Mouse (Mus musculus) liver, adult 2 months (tissue): ENCODE results near the gene Hormad2. TPM values are rescaled to one million over a fixed set of nuclear protein-coding genes. Genes with fewer than 3 reads are reported as not detected.

Experiments
- DNase-seq: peaks from one replicate; pipeline ENCODE4 v3.0.0-alpha.2; 2011; ENCODE audit warnings: low read depth, low spot score; ENCODE audit errors: extremely low read depth
- H3K27ac ChIP-seq: fragments of 200-500 bp; replicated peaks from 2 replicates; pipeline ENCODE4 v1.5.1; 2012; ENCODE audit warnings: low read depth, mild to moderate bottlenecking, control low read depth, inconsistent platforms, low read length; ENCODE audit not compliant: insufficient read depth
- H3K27me3 ChIP-seq: fragments of 200-500 bp; 2 replicates; pipeline ENCODE4 v1.6.1; 2012; ENCODE audit warnings: mild to moderate bottlenecking, moderate library complexity, low read length, inconsistent platforms; ENCODE audit not compliant: control insufficient read depth, insufficient read depth
- H3K36me3 ChIP-seq: fragments of 200-500 bp; 2 replicates; pipeline ENCODE4 v1.6.1; 2012; ENCODE audit warnings: low read length, inconsistent platforms; ENCODE audit not compliant: control insufficient read depth, insufficient read depth
- H3K4me1 ChIP-seq: fragments of 200-500 bp; 2 replicates; pipeline ENCODE4 v1.6.1; 2011; ENCODE audit warnings: low read length; ENCODE audit not compliant: control insufficient read depth, insufficient read depth
- H3K4me3 ChIP-seq: fragments of 200-500 bp; 2 replicates; pipeline ENCODE4 v1.5.1; 2011; ENCODE audit warnings: low read depth, mild to moderate bottlenecking, control low read depth, low read length, moderate library complexity; ENCODE audit not compliant: insufficient read depth
- H3K79me2 ChIP-seq: fragments of 200-500 bp; 2 replicates; pipeline ENCODE4 v1.6.1; 2012; ENCODE audit warnings: inconsistent platforms, mild to moderate bottlenecking, low read length, moderate library complexity; ENCODE audit not compliant: control insufficient read depth, insufficient read depth
- H3K9ac ChIP-seq: fragments of 200-500 bp; 2 replicates; pipeline ENCODE4 v1.6.1; 2012; ENCODE audit warnings: low read depth, mild to moderate bottlenecking, control low read depth, inconsistent platforms, low read length
- CTCF ChIP-seq: fragments of 200-500 bp; IDR thresholded peaks from 2 replicates; pipeline ENCODE4 v1.5.1; 2011; ENCODE audit warnings: low read depth, low read length, control low read depth
- POLR2A ChIP-seq: fragments of 200-500 bp; IDR thresholded peaks from 2 replicates; pipeline ENCODE4 v1.6.1; 2011; ENCODE audit warnings: low read length, control low read depth; ENCODE audit not compliant: insufficient read depth; ENCODE audit errors: extremely low read depth
- WGBS: fragments of 180-500 bp; shearing (Covaris S2); methylation state at CpG from one replicate; pipeline ENCODE4 v1.1.7; 2018; 5-methylcytosine and 5-hydroxymethylcytosine counted together
- polyA plus RNA-seq: library from polyadenylated mRNA; depleted of rRNA; stranded (reverse); fragments of >200 nt; gene quantifications from 2 replicates; pipeline ENCODE4 v1.2.3, GENCODE M21; 2012
- total RNA-seq: library from RNA; depleted of rRNA; stranded (reverse); fragments of >200 nt; gene quantifications from 2 replicates; pipeline ENCODE4 v1.2.3, GENCODE M21; 2014

Gene Hormad2
- total and polyA plus RNA-seq, 2 experiments, result 0.12 to 1.0 TPM

DNA sequence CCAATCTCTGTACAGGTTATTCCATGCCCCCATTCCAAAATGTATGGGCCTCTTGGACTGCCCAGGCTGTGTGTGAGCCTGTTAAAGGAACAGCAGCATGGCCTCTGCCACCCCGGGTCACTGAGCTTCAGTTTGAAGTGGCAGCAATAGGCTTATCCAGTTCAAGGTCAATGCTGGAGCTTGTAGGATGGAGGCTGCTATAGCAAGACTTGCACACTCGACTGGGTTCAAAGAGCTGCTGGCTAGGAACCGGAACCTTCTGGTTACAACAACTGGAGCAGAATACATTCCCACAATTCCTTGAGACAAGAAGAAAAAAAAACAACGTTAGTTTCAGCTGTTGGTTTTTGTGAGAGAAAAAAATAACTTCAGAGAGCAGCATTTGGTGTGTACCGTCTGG is 41.7 kb upstream of the Hormad2 start:
- Histone ChIP-seq H3K4me1 (no peaks in the 10 kb centered on the region), H3K27ac (no peak overlapping the region)
- WGBS, result 81% methylated on average over 5 of the region's 5 CpGs

DNA sequence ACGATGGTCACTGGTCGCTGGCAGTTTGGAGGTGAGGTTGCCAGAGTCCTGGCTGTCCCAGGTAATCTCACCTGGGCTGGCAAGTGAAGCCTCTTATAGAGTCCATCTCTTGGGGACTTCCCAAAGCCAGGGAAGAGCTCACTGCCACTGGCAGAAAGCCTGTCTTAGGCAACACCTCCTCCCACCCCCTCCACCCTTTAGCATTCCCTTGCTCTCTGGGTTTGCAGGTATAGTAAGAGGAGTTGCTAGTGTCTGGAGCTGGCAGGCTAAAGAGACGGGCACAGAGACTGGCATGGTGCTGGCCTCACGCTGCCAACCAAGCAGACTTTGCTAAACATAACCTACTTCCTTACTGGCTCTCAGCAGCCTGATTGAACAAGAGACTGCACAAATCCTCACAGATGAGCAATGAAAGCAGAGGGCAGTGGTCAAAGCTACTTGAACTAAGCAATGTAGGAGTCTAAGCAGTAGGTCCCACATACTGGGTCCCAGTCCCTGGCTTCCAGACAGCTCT is 35.3 kb upstream of the Hormad2 start:
- H3K27ac ChIP-seq, result no peak overlapping the region
- H3K27me3 ChIP-seq, result no peaks in the 10 kb centered on the region
- peaks cover 6% of the 10 kb centered on the region; the same call in 1 of the 2 replicates for H3K36me3 ChIP-seq
- no peaks in the 10 kb centered on the region for H3K4me1 ChIP-seq
- no peak overlapping the region for H3K4me3 ChIP-seq
- WGBS, result 71% methylated on average over 4 of the region's 4 CpGs
- no peak for TF ChIP-seq POLR2A
- no peak for TF ChIP-seq CTCF
- H3K9ac ChIP-seq, result no peak overlapping the region
- H3K79me2 ChIP-seq, result no peaks in the 10 kb centered on the region
- no peak for DNase-seq

More for the DNA sequence above, 41.7 kb upstream of the Hormad2 start:
- H3K27me3 ChIP-seq, result no peaks in the 10 kb centered on the region
- H3K79me2 ChIP-seq, result no peaks in the 10 kb centered on the region
- DNase-seq, result no peak
- H3K36me3 ChIP-seq, result peaks cover 34% of the 10 kb centered on the region
- H3K9ac ChIP-seq, result no peak overlapping the region
- TF ChIP-seq POLR2A, result no peak
- no peak for TF ChIP-seq CTCF
- no peak overlapping the region for H3K4me3 ChIP-seq

DNA sequence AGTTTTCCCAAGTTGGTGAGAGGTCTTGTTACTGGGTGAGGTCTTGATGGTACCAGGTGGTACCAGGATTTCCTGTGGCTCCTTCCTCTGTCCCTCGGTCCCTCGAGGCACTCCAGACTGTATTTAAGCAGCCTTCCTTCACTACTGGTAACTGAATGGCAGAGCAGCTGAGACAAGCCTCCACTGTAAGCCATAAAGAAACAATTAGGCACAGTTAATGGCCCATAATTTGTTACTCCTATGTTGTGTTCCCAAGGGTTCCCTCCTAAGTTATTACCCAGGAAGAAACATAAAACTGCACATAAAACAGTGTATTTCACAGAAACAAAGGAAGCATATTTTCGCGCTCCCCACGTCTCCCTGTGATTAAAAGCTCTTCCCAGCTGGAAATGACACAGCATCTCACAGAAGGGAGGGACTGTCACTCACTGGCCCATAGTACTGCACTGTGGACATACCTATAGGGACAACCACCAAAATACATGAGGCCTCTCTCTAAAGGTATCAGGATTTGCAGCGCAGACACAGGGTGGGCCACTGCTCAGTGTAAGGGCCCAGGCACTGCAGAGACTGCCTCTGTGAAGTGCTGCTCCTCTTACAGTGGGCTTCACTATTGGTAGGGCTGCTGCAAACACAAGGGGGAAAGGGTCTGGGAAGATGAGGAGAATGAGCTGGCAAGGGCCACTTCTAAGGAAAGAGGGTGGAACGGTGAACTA is 31.7 kb upstream of the Hormad2 start:
- Histone ChIP-seq H3K9ac (no peak overlapping the region), H3K27me3 (no peaks in the 10 kb centered on the region), H3K36me3 (no peaks in the 10 kb centered on the region), H3K4me3 (no peak overlapping the region), H3K27ac (no peak overlapping the region), H3K4me1 (no peaks in the 10 kb centered on the region), H3K79me2 (no peaks in the 10 kb centered on the region)
- WGBS, result 84% methylated on average over 7 of the region's 7 CpGs
- no peak for TF ChIP-seq CTCF
- no peak for TF ChIP-seq POLR2A
- no peak for DNase-seq

DNA sequence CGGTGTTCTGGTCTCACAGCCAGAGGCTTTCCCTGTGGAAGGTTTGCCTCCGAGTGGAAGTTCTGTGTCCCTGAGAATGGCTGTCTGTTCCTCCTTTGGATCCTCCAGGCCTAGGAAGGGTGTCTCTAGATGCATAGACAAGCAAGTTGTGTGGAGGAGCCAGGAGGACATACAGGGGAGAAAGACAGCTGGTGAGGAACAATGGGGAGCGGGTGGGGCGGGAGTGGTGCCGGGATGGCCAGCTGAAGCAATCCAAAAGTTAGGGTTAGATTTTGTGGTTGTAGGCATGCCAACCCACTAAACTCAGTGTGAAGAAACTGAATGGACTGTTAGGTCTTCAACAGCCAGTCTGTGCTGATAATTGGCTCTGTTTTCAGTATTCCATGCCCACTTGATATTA is 30.8 kb upstream of the Hormad2 start:
- no peak overlapping the region for H3K9ac ChIP-seq
- TF ChIP-seq CTCF (no peak), POLR2A (no peak)
- 91% methylated on average over 5 of the region's 5 CpGs for WGBS
- H3K27ac ChIP-seq, result no peak overlapping the region
- no peaks in the 10 kb centered on the region for H3K36me3 ChIP-seq
- no peak for DNase-seq
- no peaks in the 10 kb centered on the region for H3K79me2 ChIP-seq
- H3K4me3 ChIP-seq, result no peak overlapping the region
- H3K27me3 ChIP-seq, result no peaks in the 10 kb centered on the region
- H3K4me1 ChIP-seq, result no peaks in the 10 kb centered on the region

DNA sequence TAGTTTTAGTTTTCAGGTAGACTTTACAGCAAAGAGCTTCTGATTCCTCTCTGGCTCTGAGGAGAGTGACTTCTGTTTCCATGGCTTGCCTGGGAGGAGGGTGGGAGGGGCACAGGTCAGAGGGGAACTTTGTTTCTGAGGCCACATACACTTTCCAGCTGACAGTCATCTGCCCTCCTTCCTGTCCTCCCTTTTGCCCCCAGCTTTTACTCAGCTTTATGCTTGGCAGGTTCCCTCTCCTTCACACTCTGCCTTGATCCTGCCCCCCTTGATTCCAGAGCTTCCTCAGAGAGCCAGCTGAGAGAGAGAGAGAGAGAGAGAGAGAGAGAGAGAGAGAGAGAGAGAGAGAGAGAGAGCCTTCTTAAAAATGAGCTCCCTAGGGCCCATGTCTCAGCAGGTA is 30.3 kb upstream of the Hormad2 start:
- Histone ChIP-seq H3K4me1 (no peaks in the 10 kb centered on the region), H3K27me3 (no peaks in the 10 kb centered on the region), H3K27ac (no peak overlapping the region), H3K79me2 (no peaks in the 10 kb centered on the region), H3K4me3 (no peak overlapping the region), H3K36me3 (no peaks in the 10 kb centered on the region), H3K9ac (no peak overlapping the region)
- DNase-seq, result no peak
- TF ChIP-seq POLR2A (no peak), CTCF (no peak)

DNA sequence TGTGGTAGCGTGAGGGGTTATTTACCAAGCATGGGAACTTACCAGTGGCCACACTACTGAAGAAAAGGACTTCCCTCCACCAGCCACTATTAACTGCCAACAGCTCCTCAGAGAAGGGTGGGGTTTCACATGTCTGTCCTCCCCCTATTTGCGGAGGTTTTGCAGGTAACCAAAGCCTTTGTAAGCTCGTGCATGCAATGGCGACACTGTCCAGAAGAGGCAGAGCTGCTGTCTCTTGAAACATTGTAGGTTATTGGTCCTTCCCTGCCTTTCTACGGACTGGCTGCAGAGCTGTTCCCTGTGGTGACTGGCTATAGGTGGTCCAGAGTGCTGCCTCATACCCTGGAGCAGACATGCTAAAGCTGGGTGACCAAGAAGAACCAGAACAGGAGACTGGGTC is 28.2 kb upstream of the Hormad2 start:
- H3K4me3 ChIP-seq, result no peak overlapping the region
- TF ChIP-seq CTCF (no peak), POLR2A (no peak)
- no peaks in the 10 kb centered on the region for H3K27me3 ChIP-seq
- no peaks in the 10 kb centered on the region for H3K79me2 ChIP-seq
- H3K27ac ChIP-seq, result no peak overlapping the region
- WGBS, result 90% methylated on average over 5 of the region's 5 CpGs
- no peak overlapping the region for H3K9ac ChIP-seq
- H3K36me3 ChIP-seq, result no peaks in the 10 kb centered on the region
- no peaks in the 10 kb centered on the region for H3K4me1 ChIP-seq
- no peak for DNase-seq
